Mouse (Mus musculus) neural tube, embryonic 15.5 days (tissue): ENCODE data around the gene Cldn7. TPM values are rescaled to one million over a fixed set of nuclear protein-coding genes. Genes with fewer than 3 reads are reported as not detected.

Source experiments
- ATAC-seq: fragments of 200-750 bp; cut with Nextera tagmentation; 2 replicates; pipeline ENCODE4 v1.8.0; 2017; ENCODE audit warnings: mild to moderate bottlenecking, moderate TSS enrichment, moderate library complexity; ENCODE audit not compliant: low FRiP score
- H3K27ac ChIP-seq: fragments of 300-500 bp; sonication (generic); replicated peaks from 2 replicates; pipeline ENCODE4 v1.5.1; 2015; ENCODE audit warnings: mild to moderate bottlenecking, inconsistent platforms
- H3K27me3 ChIP-seq: fragments of 300-500 bp; sonication (generic); replicated peaks from 2 replicates; pipeline ENCODE4 v1.6.1; 2015; ENCODE audit warnings: inconsistent platforms
- H3K36me3 ChIP-seq: fragments of 300-500 bp; sonication (generic); 2 replicates; pipeline ENCODE4 v1.6.1; 2015; ENCODE audit warnings: inconsistent platforms
- H3K4me1 ChIP-seq: fragments of 300-500 bp; sonication (generic); 2 replicates; pipeline ENCODE4 v1.6.1; 2015; ENCODE audit warnings: inconsistent platforms
- H3K4me2 ChIP-seq: fragments of 300-500 bp; sonication (generic); 2 replicates; pipeline ENCODE4 v1.6.1; 2015; ENCODE audit warnings: inconsistent platforms, mild to moderate bottlenecking, moderate library complexity
- H3K4me3 ChIP-seq: fragments of 300-500 bp; sonication (generic); replicated peaks from 2 replicates; pipeline ENCODE4 v1.5.1; 2015; ENCODE audit warnings: mild to moderate bottlenecking, inconsistent platforms
- H3K9ac ChIP-seq: fragments of 300-500 bp; sonication (generic); replicated peaks from 2 replicates; pipeline ENCODE4 v1.6.1; 2015; ENCODE audit warnings: mild to moderate bottlenecking, inconsistent platforms
- H3K9me3 ChIP-seq: fragments of 300-500 bp; sonication (generic); replicated peaks from 2 replicates; pipeline ENCODE4 v1.6.1; 2016; ENCODE audit warnings: inconsistent platforms
- WGBS: fragments of 180-500 bp; shearing (Covaris S2); methylation state at CpG from one replicate; pipeline ENCODE4 v1.1.7; 2015; ENCODE audit warnings: mixed read lengths; 5-methylcytosine and 5-hydroxymethylcytosine counted together
- polyA plus RNA-seq: library from polyadenylated mRNA; unstranded; fragments of >200 nt; fragmentation: Nextera tagmentation; extraction: Ambion mirVana; gene quantifications from 2 replicates; pipeline ENCODE4 v1.2.1, GENCODE M21; 2015

Cldn7 gene
- polyA plus RNA-seq, 1 experiment from 2014 or later = 0.33 TPM

DNA sequence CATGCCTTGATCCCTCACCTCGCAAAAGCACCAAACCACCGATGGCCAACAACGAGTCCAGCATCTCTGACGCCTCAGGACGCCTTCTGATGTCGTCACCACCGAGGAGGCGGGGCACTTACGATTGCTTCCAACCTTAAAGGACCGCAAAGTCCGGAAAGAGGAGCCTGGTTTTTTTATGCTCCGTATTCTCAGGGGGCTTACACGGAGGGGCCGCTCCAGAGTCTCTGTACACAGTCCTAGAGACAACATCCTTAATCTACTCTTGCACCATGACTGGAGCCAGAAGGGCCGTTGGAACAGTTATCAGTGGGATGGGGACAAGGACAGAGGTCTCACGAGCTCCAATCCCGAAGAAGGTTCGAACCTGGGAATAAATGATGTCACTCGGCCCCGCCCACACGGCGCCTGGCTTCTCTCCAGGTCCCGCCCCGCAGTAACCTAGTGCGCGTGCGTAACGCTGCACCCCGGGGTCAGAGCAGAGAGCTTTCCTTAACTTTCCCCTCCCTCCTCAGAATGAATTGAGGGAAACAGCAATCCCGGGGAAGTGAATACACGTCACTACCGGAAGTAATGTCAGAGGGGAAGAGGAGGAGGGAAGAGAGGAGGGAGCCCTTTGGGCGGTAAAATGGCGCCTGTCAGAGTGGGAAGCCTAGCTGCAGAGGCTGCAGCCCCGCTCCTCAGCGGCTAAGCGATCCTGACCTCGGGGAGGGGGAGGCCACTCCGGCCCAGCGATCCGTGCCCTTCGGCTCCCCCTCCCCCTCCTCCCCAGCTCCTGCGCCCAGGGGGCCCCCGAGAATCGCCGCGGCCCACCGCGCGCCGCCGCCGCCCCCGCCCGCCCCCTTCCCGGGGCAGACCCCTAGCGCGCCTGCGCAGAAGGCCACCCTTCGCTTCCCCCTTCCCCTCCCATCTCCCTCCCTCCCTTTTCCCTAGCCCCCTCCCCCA lies 15.9 kb downstream of the Cldn7 start:
- WGBS = under 1% methylated on average over 37 of the region's 60 CpGs
- Histone ChIP-seq H3K4me3 (peak overlapping the region; percentile 97), H3K36me3 (peaks cover 21% of the 10 kb centered on the region), H3K27ac (peak overlapping the region; percentile 100), H3K9ac (peak overlapping the region; percentile 99), H3K9me3 (no peaks in the 10 kb centered on the region), H3K4me2 (peak overlapping the region; percentile 90), H3K27me3 (no peaks in the 10 kb centered on the region), H3K4me1 (peaks cover 33% of the 10 kb centered on the region)
- ATAC-seq = peak; percentile 95

DNA sequence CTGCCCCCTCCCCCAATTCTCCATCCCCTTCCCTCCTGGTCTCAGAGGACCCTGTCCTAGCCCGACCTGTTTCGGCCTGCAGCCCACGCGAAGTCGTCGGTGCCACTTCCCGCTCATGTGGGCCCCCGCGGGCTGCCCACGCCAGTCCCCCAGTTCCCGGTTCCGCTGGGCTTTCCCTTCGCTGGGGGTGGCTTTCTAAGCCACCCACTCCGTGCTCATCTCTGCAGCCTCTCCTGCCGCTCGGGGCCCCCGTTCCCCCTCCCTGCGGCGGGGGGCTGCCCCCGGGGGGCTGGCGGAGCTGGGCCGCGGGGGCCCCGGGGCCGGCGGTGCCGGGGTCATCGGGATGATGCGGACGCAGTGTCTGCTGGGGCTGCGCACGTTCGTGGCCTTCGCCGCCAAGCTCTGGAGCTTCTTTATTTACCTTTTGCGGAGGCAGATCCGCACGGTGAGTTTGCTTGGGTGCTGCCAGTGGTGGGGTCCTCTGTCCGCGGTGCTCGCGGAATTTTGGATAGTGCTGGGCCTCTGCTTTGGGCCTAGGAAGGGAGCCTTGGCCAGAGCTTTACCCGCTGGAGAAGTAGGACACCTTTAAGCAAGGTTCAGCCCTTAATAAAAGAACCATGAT lies 16.7 kb downstream of the Cldn7 start, which contains the start of gene Ctdnep1:
Gene Ctdnep1 (plus strand): TSS at position 16 of the 622 bp plus-strand sequence.
- peak within 1 kb of the TSS; percentile 90 for H3K4me2 ChIP-seq
- peak within 1 kb of the TSS; percentile 97 for H3K4me3 ChIP-seq
- ATAC-seq = peak; percentile 51; the same call in 1 of the 2 replicates
- H3K27me3 ChIP-seq = no peaks in the 10 kb centered on the region
- WGBS = under 1% methylated on average over 34 of the region's 43 CpGs
- H3K4me1 ChIP-seq = peaks cover 33% of the 10 kb centered on the region
- no peaks in the 10 kb centered on the region for H3K9me3 ChIP-seq
- peaks cover 26% of the 10 kb centered on the region for H3K36me3 ChIP-seq
- H3K27ac ChIP-seq = peak within 1 kb of the TSS; percentile 100
- peak within 1 kb of the TSS; percentile 99 for H3K9ac ChIP-seq

DNA sequence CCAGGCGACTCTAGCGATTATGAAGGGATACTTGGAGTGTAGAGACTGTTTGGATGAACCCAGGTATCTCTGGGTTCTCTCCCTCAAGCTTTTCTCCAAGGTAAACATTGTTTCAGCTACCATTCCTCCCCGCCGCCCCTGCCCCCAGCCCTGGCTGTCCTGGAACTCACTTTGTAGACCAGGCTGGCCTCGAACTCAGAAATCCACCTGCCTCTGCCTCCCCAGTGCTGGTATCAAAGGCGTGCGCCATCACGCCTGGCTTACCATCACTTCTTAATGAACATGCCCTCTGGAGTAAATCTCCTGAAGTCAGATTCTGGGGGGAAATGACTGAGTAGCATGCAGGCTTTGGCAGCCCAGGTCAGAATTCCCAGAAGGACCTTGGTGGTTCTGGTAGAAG lies 17.6 kb downstream of the Cldn7 start, which contains the start of gene Elp5:
Gene Elp5 (minus strand): TSS at position 293 of the 400 bp plus-strand sequence.
- WGBS = 65% methylated on average over 8 of the region's 8 CpGs
- H3K9ac ChIP-seq = peak within 1 kb of the TSS; percentile 99
- H3K4me1 ChIP-seq = peaks cover 33% of the 10 kb centered on the region
- no peak for ATAC-seq
- H3K9me3 ChIP-seq = no peaks in the 10 kb centered on the region
- H3K36me3 ChIP-seq = peaks cover 33% of the 10 kb centered on the region
- peak within 1 kb of the TSS; percentile 100 for H3K27ac ChIP-seq
- H3K4me3 ChIP-seq = peak within 1 kb of the TSS; percentile 97
- H3K4me2 ChIP-seq = peak within 1 kb of the TSS; percentile 90
- no peaks in the 10 kb centered on the region for H3K27me3 ChIP-seq

GRCm38 (mm10) chr11:69982877-69983276 lies 18.3 kb downstream of the Cldn7 start:
- Histone ChIP-seq H3K4me2 (peak overlapping the region; percentile 90), H3K9ac (peak overlapping the region; percentile 99), H3K4me1 (peaks cover 33% of the 10 kb centered on the region), H3K27ac (0 out of 2 replicates have a peak overlapping the region, but pooled peaks have one; percentile 13), H3K9me3 (no peaks in the 10 kb centered on the region), H3K4me3 (peak overlapping the region; percentile 97), H3K27me3 (no peaks in the 10 kb centered on the region), H3K36me3 (peaks cover 35% of the 10 kb centered on the region)
- no peak for ATAC-seq
- WGBS = 43% methylated on average over 5 of the region's 5 CpGs

- Histone ChIP-seq H3K27me3 (no peaks in the 10 kb centered on the region), H3K9me3 (no peaks in the 10 kb centered on the region), H3K27ac (no peak overlapping the region), H3K4me1 (peaks cover 33% of the 10 kb centered on the region), H3K4me3 (peak overlapping the region; percentile 97), H3K9ac (no peak overlapping the region), H3K4me2 (peak overlapping the region; percentile 90), H3K36me3 (peaks cover 40% of the 10 kb centered on the region)
- no peak for ATAC-seq
- 92% methylated on average over 4 of the region's 4 CpGs for WGBS
Observed at GRCm38 (mm10) chr11:69983377-69983776, 18.8 kb downstream of the Cldn7 start.

DNA sequence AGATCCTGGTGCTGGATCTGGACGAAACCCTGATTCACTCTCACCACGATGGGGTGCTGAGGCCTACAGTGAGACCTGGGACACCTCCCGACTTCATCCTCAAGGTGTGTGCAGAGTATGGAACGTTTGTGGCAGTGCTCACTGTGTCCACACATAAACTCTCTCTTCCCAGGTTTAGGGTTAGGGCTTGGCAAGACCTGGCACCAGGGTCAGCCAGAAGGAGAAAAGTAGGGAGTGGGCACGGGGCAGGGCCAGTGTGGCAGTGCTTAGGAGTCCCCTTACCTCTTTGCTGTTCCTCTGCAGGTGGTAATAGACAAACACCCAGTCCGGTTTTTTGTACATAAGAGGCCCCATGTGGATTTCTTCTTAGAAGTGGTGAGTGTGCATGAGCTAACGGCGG lies 19.9 kb downstream of the Cldn7 start:
- Histone ChIP-seq H3K27ac (no peak overlapping the region), H3K9me3 (no peaks in the 10 kb centered on the region), H3K4me3 (no peak overlapping the region), H3K27me3 (no peaks in the 10 kb centered on the region), H3K4me2 (no peak overlapping the region), H3K9ac (no peak overlapping the region), H3K4me1 (peaks cover 26% of the 10 kb centered on the region), H3K36me3 (peaks cover 51% of the 10 kb centered on the region)
- 94% methylated on average over 8 of the region's 8 CpGs for WGBS
- ATAC-seq = no peak

- Histone ChIP-seq H3K4me3 (no peak overlapping the region), H3K4me1 (peaks cover 27% of the 10 kb centered on the region), H3K27me3 (no peaks in the 10 kb centered on the region), H3K9ac (no peak overlapping the region), H3K9me3 (no peaks in the 10 kb centered on the region), H3K27ac (peak overlapping the region; percentile 93; the same call in 1 of the 2 replicates), H3K36me3 (peaks cover 65% of the 10 kb centered on the region), H3K4me2 (no peak overlapping the region)
- no peak for ATAC-seq
- WGBS = 87% methylated on average over 8 of the region's 8 CpGs
Observed at GRCm38 (mm10) chr11:69989949-69990348, 25.4 kb downstream of the Cldn7 start.

DNA sequence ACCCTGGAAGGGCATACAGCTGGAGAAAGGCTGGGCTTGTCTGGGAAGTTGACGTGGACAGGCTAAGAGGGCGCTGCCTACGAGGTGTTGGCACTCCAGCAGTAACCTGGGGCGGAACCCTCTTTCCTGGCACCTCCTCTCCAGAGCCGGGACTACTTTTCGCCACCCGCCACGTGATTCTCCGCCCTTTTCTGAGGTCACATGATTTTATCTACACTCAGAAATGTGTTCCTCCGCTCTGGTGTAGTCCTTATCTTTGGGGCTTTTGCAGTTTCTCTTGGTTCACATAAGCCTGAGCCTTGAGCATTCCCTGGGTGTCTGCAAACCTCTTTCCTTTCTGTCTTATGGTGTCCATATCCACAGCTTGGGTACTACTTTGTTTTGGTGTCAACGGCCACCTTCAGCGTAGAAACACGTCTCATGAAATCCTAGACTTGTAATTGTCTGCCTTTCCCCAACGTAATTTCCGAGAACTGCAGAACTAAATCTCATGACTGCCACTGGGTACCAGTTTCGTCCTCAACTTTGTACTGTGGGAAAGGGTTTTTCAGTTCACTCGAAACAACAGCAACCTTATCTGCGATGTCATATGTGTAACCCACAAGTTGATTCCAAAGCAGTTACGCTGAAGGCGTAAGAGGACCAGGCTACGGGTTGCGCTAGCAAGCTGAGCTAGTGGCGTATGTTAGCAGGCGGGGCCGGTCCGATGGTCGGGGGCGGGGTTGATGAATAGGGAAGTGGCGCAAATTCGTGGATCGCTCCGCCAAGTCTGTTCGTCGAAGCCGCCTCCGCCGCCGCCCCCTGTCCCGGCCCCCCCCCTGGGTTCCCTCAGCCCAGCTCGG lies 26.5 kb downstream of the Cldn7 start, which contains the start of gene Gabarap:
Gene Gabarap (plus strand): TSS at position 294 of the 842 bp plus-strand sequence.
- peak within 1 kb of the TSS; percentile 92 for H3K9ac ChIP-seq
- peak within 1 kb of the TSS; percentile 77 for H3K4me3 ChIP-seq
- H3K9me3 ChIP-seq = no peaks in the 10 kb centered on the region
- ATAC-seq = peak; percentile 78
- no peaks in the 10 kb centered on the region for H3K27me3 ChIP-seq
- H3K36me3 ChIP-seq = peaks cover 56% of the 10 kb centered on the region
- peak within 1 kb of the TSS; percentile 74 for H3K4me2 ChIP-seq
- 0% methylated on average over 40 of the region's 40 CpGs for WGBS
- peaks cover 27% of the 10 kb centered on the region for H3K4me1 ChIP-seq
- H3K27ac ChIP-seq = peak within 1 kb of the TSS; percentile 93

DNA sequence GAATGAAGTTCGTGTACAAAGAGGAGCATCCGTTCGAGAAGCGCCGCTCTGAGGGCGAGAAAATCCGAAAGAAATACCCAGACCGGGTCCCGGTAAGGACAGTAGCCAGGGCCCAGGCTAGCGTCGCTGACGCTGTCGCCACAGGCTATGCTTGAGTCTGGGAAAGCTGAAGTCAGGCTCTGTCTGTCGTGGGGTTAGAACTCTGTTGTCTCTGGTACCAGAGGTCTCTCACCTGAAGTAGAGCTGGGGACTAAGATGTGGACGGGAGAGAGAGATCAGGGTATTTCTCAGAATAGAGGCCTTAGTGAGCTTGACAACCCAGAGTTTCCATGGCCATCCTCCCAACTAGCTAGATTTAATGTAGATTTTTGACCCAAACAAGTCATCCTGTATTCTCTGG lies 27.1 kb downstream of the Cldn7 start:
- peaks cover 50% of the 10 kb centered on the region for H3K36me3 ChIP-seq
- ATAC-seq = no peak

DNA sequence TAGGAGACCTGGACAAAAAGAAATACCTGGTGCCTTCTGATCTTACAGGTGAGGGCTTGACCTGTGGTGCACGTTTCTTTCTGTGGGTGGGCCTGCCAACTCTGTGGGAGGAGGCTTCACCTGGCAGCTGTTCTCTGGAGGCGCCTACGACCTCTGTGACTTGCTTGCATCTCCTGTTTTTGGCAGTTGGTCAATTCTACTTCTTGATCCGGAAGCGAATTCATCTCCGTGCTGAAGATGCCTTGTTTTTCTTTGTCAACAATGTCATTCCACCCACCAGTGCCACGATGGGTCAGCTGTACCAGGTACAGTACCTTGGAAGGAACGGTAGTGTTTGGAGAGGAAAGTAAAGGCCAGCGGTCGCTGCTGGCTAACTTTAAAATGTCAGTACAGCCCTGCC lies 27.8 kb downstream of the Cldn7 start:
- WGBS = 88% methylated on average over 10 of the region's 10 CpGs

More for the DNA sequence above, 27.1 kb downstream of the Cldn7 start:
- Histone ChIP-seq H3K9ac (peak overlapping the region; percentile 92), H3K4me1 (peaks cover 27% of the 10 kb centered on the region), H3K9me3 (no peaks in the 10 kb centered on the region), H3K27ac (peak overlapping the region; percentile 93), H3K4me3 (peak overlapping the region; percentile 77), H3K27me3 (no peaks in the 10 kb centered on the region), H3K4me2 (peak overlapping the region; percentile 74)
- WGBS = 1% methylated on average over 15 of the region's 15 CpGs

GRCm38 (mm10) chr11:69992932-69993331 lies 28.4 kb downstream of the Cldn7 start:
- Histone ChIP-seq H3K4me3 (peak overlapping the region; percentile 77), H3K9ac (peak overlapping the region; percentile 92; the same call in 1 of the 2 replicates), H3K9me3 (no peaks in the 10 kb centered on the region), H3K4me1 (peaks cover 34% of the 10 kb centered on the region), H3K27ac (0 out of 2 replicates have a peak overlapping the region, but pooled peaks have one; percentile 15), H3K27me3 (no peaks in the 10 kb centered on the region), H3K4me2 (peak overlapping the region; percentile 74), H3K36me3 (peaks cover 39% of the 10 kb centered on the region)
- 85% methylated on average over 3 of the region's 3 CpGs for WGBS
- no peak for ATAC-seq

More for the DNA sequence above, 27.8 kb downstream of the Cldn7 start:
- ATAC-seq = no peak
- peak overlapping the region; percentile 77 for H3K4me3 ChIP-seq
- H3K9ac ChIP-seq = peak overlapping the region; percentile 92
- H3K27me3 ChIP-seq = no peaks in the 10 kb centered on the region
- H3K4me1 ChIP-seq = peaks cover 29% of the 10 kb centered on the region
- H3K36me3 ChIP-seq = peaks cover 43% of the 10 kb centered on the region
- peak overlapping the region; percentile 74 for H3K4me2 ChIP-seq
- peak overlapping the region; percentile 15; the same call in 1 of the 2 replicates for H3K27ac ChIP-seq
- no peaks in the 10 kb centered on the region for H3K9me3 ChIP-seq
